Mouse (Mus musculus) spleen, adult 2 months (tissue): ENCODE results near the gene Dync1i1.

ENCODE experiments used
- CTCF ChIP-seq: fragments of 200-500 bp; IDR thresholded peaks from 2 replicates; pipeline ENCODE4 v1.5.1; 2011; ENCODE audit warnings: mild to moderate bottlenecking, inconsistent platforms; ENCODE audit not compliant: insufficient read depth, insufficient read length, insufficient replicate concordance; ENCODE audit errors: extremely low read depth
- POLR2A ChIP-seq: fragments of 200-500 bp; IDR thresholded peaks from 2 replicates; pipeline ENCODE4 v1.6.1; 2011; ENCODE audit warnings: low read depth, low read length, inconsistent platforms

DNA sequence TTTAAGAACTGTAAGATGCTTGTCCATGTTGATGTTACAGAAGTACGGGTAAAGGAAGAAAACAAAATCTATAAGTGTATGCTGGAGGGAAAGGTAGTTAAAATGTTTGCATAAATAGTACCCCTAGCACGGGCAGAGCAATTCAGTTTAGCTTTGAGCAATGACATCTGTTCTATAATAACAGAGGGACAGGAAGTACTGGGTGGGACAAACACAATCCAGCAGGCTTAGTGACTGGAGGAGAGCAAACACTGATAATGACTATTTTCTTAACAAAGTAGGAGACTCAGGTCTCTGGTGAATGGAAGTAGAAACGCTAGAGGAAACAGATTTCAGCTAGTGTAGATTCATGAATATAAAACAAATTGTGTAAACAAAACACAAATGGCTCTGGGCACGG lies 250.8 kb downstream of the Dync1i1 start:
- no peak for TF ChIP-seq POLR2A
- no peak for TF ChIP-seq CTCF
